Mouse (Mus musculus) heart, adult 2 months (tissue): ENCODE results near the gene Zfp952. TPM values are rescaled to one million over a fixed set of nuclear protein-coding genes. Genes with fewer than 3 reads are reported as not detected.

Experiments
- DNase-seq, 2 experiments: peaks; one replicate each; pipeline ENCODE4 v3.0.0; 2021
- H3K27ac ChIP-seq: fragments of 200-600 bp; 2 replicates; pipeline ENCODE4 v1.8.1; 2022
- H3K27me3 ChIP-seq: fragments of 200-500 bp; 2 replicates; pipeline ENCODE4 v1.6.1; 2012; ENCODE audit warnings: mild to moderate bottlenecking, low read length, inconsistent platforms, mixed read lengths; ENCODE audit not compliant: control insufficient read depth, insufficient read depth
- H3K36me3 ChIP-seq: fragments of 200-500 bp; 2 replicates; pipeline ENCODE4 v1.6.1; 2012; ENCODE audit warnings: low read length, inconsistent platforms; ENCODE audit not compliant: control insufficient read depth, insufficient read depth
- H3K4me1 ChIP-seq: fragments of 200-500 bp; 2 replicates; pipeline ENCODE4 v1.6.1; 2011; ENCODE audit warnings: low read length; ENCODE audit not compliant: control insufficient read depth, insufficient read depth
- H3K4me3 ChIP-seq: fragments of 200-600 bp; 2 replicates; pipeline ENCODE4 v1.8.1; 2022
- H3K79me2 ChIP-seq: fragments of 200-500 bp; replicated peaks from 2 replicates; pipeline ENCODE4 v1.6.1; 2012; ENCODE audit warnings: mild to moderate bottlenecking, inconsistent platforms, low read length, moderate library complexity, mixed read lengths; ENCODE audit not compliant: control insufficient read depth, insufficient read depth
- H3K9ac ChIP-seq: fragments of 200-500 bp; 2 replicates; pipeline ENCODE4 v1.6.1; 2012; ENCODE audit warnings: low read depth, mild to moderate bottlenecking, control low read depth, inconsistent platforms, low read length, mixed read lengths
- CTCF ChIP-seq: fragments of 200-600 bp; IDR thresholded peaks from 2 replicates; pipeline ENCODE4 v1.8.1; 2022; ENCODE audit warnings: antibody characterized with exemption, mild to moderate bottlenecking, moderate library complexity
- EP300 ChIP-seq: fragments of 200-500 bp; IDR thresholded peaks from 2 replicates; pipeline ENCODE4 v1.6.1; 2011; ENCODE audit warnings: low read depth, low read length, control low read depth; ENCODE audit not compliant: insufficient read depth
- POLR2A ChIP-seq: fragments of 200-500 bp; IDR thresholded peaks from 2 replicates; pipeline ENCODE4 v1.6.1; 2011; ENCODE audit warnings: mild to moderate bottlenecking, low read depth, low read length, control low read depth; ENCODE audit not compliant: insufficient read depth
- WGBS: fragments of 180-500 bp; shearing (Covaris S2); methylation state at CpG from one replicate; pipeline ENCODE4 v1.1.7; 2018; 5-methylcytosine and 5-hydroxymethylcytosine counted together
- intact Hi-C: fragments of 180-260 bp; cut with DNase I; formaldehyde crosslinking; loops from one replicate; pipeline ENCODE4 v1.15.1; 2025
- polyA plus RNA-seq: library from polyadenylated mRNA; depleted of rRNA; stranded (reverse); fragments of >200 nt; gene quantifications from 2 replicates; pipeline ENCODE4 v1.2.3, GENCODE M21; 2012
- total RNA-seq, 2 experiments: library from RNA; stranded (reverse); gene quantifications; 2 replicates each; pipeline ENCODE4 v1.2.3; 2021

Gene Zfp952
- total and polyA plus RNA-seq, 3 experiments: 2.2 to 8.7 (median 6.0) TPM

- TF ChIP-seq EP300: no peak
- no peak for TF ChIP-seq CTCF
- no peak for TF ChIP-seq POLR2A
- Histone ChIP-seq H3K79me2 (no peaks in the 10 kb centered on the region), H3K4me1 (peaks cover 11% of the 10 kb centered on the region), H3K36me3 (no peaks in the 10 kb centered on the region), H3K9ac (no peak overlapping the region), H3K27ac (no peak overlapping the region), H3K27me3 (no peaks in the 10 kb centered on the region), H3K4me3 (no peak overlapping the region)
- WGBS: 90% methylated on average over 3 of the region's 3 CpGs
- intact Hi-C loops: loop anchor here (2.0 to 5.0 kb wide), 4 partner anchors 15 to 398 kb away; partner anchors contain the start of gene Zfp472
- DNase-seq: no peak
These were observed 42.8 kb upstream of the Zfp952 start for GRCm38 (mm10) chr17:32950136-32950535.

DNA sequence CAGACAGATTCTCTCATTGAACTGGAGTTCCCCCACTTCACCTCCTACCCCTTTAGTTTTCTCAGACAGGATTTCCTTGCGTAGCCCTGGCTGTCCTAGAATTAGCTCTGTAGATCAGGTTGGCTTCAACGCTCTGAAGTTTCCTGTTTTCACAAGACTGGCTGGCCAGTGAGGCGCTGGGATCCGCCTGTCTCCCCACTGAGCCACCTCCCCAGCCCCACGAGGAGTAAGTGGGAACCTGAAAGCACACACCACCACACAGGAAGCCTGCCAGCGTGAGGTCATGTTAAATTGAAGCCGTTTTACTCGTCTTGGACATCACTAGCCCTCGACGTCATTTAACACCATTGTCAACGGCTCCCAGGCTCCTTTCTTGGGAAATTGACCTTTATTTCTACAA, 41.9 kb upstream of the Zfp952 start:
- DNase-seq: no peak
- Histone ChIP-seq H3K27ac (no peak overlapping the region), H3K79me2 (no peaks in the 10 kb centered on the region), H3K36me3 (no peaks in the 10 kb centered on the region), H3K4me1 (peaks cover 11% of the 10 kb centered on the region), H3K4me3 (no peak overlapping the region), H3K27me3 (no peaks in the 10 kb centered on the region), H3K9ac (no peak overlapping the region)
- intact Hi-C loops: loop anchor here (1.0 to 5.0 kb wide), 5 partner anchors 14 to 399 kb away; partner anchors contain the start of gene Zfp472
- WGBS: 65% methylated on average over 11 of the region's 11 CpGs
- no peak for TF ChIP-seq EP300

GRCm38 (mm10) chr17:32951441-32951840, 41.5 kb upstream of the Zfp952 start:
- 23% methylated on average over 16 of the region's 16 CpGs for WGBS
- intact Hi-C loops: loop anchor here (1.0 to 5.0 kb wide), 5 partner anchors 13 to 399 kb away; partner anchors contain the start of gene Zfp472

GRCm38 (mm10) chr17:32965253-32965622, 27.7 kb upstream of the Zfp952 start:
- 0 out of 2 replicates have a peak, but pooled peaks cover 1% of the 10 kb centered on the region for H3K79me2 ChIP-seq
- peak overlapping the region; percentile 91 for H3K4me3 ChIP-seq
- peak overlapping the region; percentile 88 for H3K27ac ChIP-seq
- intact Hi-C loops: loop anchor here (2.0 kb wide), 1 partner anchor 14 kb away; no protein-coding TSS in a partner anchor
- H3K9ac ChIP-seq: peak overlapping the region; percentile 67
- H3K4me1 ChIP-seq: no peaks in the 10 kb centered on the region
- H3K27me3 ChIP-seq: no peaks in the 10 kb centered on the region
- peaks cover 3% of the 10 kb centered on the region for H3K36me3 ChIP-seq
- TF ChIP-seq CTCF: peak; percentile 58
- no peak for TF ChIP-seq EP300
- no peak for DNase-seq
- under 1% methylated on average over 14 of the region's 14 CpGs for WGBS

More at GRCm38 (mm10) chr17:32951441-32951840, 41.5 kb upstream of the Zfp952 start:
- Histone ChIP-seq H3K4me3 (no peak overlapping the region), H3K27me3 (no peaks in the 10 kb centered on the region), H3K9ac (no peak overlapping the region), H3K4me1 (peaks cover 8% of the 10 kb centered on the region), H3K36me3 (no peaks in the 10 kb centered on the region), H3K27ac (no peak overlapping the region), H3K79me2 (no peaks in the 10 kb centered on the region)
- TF ChIP-seq POLR2A: no peak
- TF ChIP-seq CTCF: peak; percentile 86
- 0 out of 2 replicates have a peak, but pooled peaks have one; percentile 58 for TF ChIP-seq EP300
- DNase-seq: peak; percentile 75 to 88

DNA sequence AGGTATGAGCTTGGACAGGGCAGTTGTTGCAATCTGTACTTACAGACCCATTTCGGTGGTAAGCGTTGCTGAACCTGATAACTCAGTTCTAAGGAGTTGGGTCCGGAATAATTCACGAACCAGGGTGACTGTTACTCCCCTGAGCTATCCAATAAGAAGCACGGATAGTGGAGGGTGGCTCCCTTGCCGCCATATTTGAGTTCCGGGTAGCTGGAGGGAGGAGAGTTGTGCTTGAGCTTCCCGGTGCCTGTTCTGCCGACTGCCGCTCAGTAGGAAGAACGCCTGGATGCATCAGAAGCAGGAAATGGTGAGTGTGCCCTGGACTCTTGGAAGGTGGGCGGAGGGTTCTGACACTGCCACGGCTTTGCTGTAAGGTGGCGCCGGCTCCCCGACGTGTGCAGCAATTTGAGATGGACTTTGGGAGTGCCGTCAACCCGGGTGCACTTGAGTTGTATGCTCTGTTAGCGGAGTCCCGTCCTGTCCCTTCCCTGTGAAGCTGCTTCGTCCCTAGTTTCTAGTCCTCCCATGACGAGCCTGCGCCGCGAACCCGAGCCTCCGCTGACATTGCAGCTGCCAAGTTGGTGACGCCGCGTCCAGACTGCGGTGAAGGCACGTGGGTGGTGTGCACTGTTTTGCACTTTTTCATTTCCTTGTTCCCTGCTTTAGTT, 27.2 kb upstream of the Zfp952 start, which contains the start of gene Zfp472:
Zfp472 (plus strand) TSS at position 192 of the 668 bp plus-strand sequence.
- DNase-seq: peak; percentile 92
- intact Hi-C loops: loop anchor here (2.0 kb wide), 3 partner anchors 15 to 65 kb away; partner anchors contain the start of gene Zfp952

GRCm38 (mm10) chr17:32981361-32981760, 11.6 kb upstream of the Zfp952 start:
- Histone ChIP-seq H3K4me3 (no peak overlapping the region), H3K9ac (no peak overlapping the region), H3K27ac (no peak overlapping the region), H3K36me3 (peaks cover 11% of the 10 kb centered on the region), H3K79me2 (no peaks in the 10 kb centered on the region), H3K4me1 (no peaks in the 10 kb centered on the region), H3K27me3 (no peaks in the 10 kb centered on the region)
- no peak for TF ChIP-seq CTCF
- no peak for DNase-seq
- 75% methylated on average over 4 of the region's 4 CpGs for WGBS
- intact Hi-C loops: no loop called here

More for the DNA sequence above, 27.2 kb upstream of the Zfp952 start, which contains the start of gene Zfp472:
- no peaks in the 10 kb centered on the region for H3K4me1 ChIP-seq
- H3K79me2 ChIP-seq: 0 out of 2 replicates have a peak, but pooled peaks cover 1% of the 10 kb centered on the region
- peaks cover 3% of the 10 kb centered on the region for H3K36me3 ChIP-seq
- WGBS: under 1% methylated on average over 33 of the region's 33 CpGs
- H3K9ac ChIP-seq: peak within 1 kb of the TSS; percentile 80
- TF ChIP-seq CTCF: no peak
- TF ChIP-seq POLR2A: peak; percentile 72
- 0 out of 2 replicates have a peak, but pooled peaks have one; percentile 47 for TF ChIP-seq EP300
- no peaks in the 10 kb centered on the region for H3K27me3 ChIP-seq
- H3K4me3 ChIP-seq: peak within 1 kb of the TSS; percentile 91
- H3K27ac ChIP-seq: peak within 1 kb of the TSS; percentile 88
